Mouse (Mus musculus) hindbrain, embryonic 16.5 days (tissue): Measurements from ENCODE around the gene Rnf11. TPM values are rescaled to one million over a fixed set of nuclear protein-coding genes. Genes with fewer than 3 reads are reported as not detected.
"Not testable (repeated sequence)": the region's sequence is repeated elsewhere in the genome, so short reads cannot be mapped to it uniquely, and the experiment has no call there.

Experiments used
- ATAC-seq: fragments of 200-750 bp; cut with Nextera tagmentation; 2 replicates; pipeline ENCODE4 v1.8.0; 2017; ENCODE audit warnings: moderate TSS enrichment, moderate library complexity
- H3K27ac ChIP-seq: fragments of 300-500 bp; sonication (generic); 2 replicates; pipeline ENCODE4 v1.5.1; 2014; ENCODE audit warnings: low read depth, mild to moderate bottlenecking, control low read depth, low read length, moderate library complexity
- H3K27me3 ChIP-seq: fragments of 300-500 bp; sonication (generic); replicated peaks from 2 replicates; pipeline ENCODE4 v1.6.1; 2014; ENCODE audit warnings: low read length; ENCODE audit not compliant: control insufficient read depth, insufficient read depth
- H3K36me3 ChIP-seq: fragments of 300-500 bp; sonication (generic); 2 replicates; pipeline ENCODE4 v1.6.1; 2014; ENCODE audit warnings: mild to moderate bottlenecking, low read length, moderate library complexity, mixed read lengths; ENCODE audit not compliant: control insufficient read depth, insufficient read depth
- H3K4me1 ChIP-seq: fragments of 300-500 bp; sonication (generic); 2 replicates; pipeline ENCODE4 v1.6.1; 2014; ENCODE audit warnings: low read depth, low read length; ENCODE audit not compliant: control insufficient read depth, insufficient read depth
- H3K4me2 ChIP-seq: fragments of 300-500 bp; sonication (generic); 2 replicates; pipeline ENCODE4 v1.6.1; 2014; ENCODE audit warnings: mild to moderate bottlenecking, low read length, control low read depth, moderate library complexity
- H3K4me3 ChIP-seq: fragments of 300-500 bp; sonication (generic); 2 replicates; pipeline ENCODE4 v1.5.1; 2014; ENCODE audit warnings: mild to moderate bottlenecking, low read length, control low read depth, moderate library complexity
- H3K9ac ChIP-seq: fragments of 300-500 bp; sonication (generic); 2 replicates; pipeline ENCODE4 v1.6.1; 2014; ENCODE audit warnings: low read depth, mild to moderate bottlenecking, control low read depth, low read length, moderate library complexity
- H3K9me3 ChIP-seq: fragments of 300-500 bp; sonication (generic); 2 replicates; pipeline ENCODE4 v1.6.1; 2014; ENCODE audit warnings: mild to moderate bottlenecking, low read length, moderate library complexity; ENCODE audit not compliant: control insufficient read depth
- WGBS: fragments of 180-500 bp; shearing (Covaris S2); extraction: QIAGEN DNeasy Blood & Tissue Kit; methylation state at CpG from one replicate; pipeline ENCODE4 v1.1.7; 2014; 5-methylcytosine and 5-hydroxymethylcytosine counted together
- polyA plus RNA-seq: library from polyadenylated mRNA; unstranded; fragments of >200 nt; fragmentation: Nextera tagmentation; extraction: Ambion mirVana; gene quantifications from 2 replicates; pipeline ENCODE4 v1.2.1, GENCODE M21; 2015

The Rnf11 gene
- polyA plus RNA-seq, 1 experiment from 2014 or later = 60.3 TPM

GRCm38 (mm10) chr4:109407701-109408485 lies 76.6 kb downstream of the Rnf11 start:
- Histone ChIP-seq H3K9me3 (no peaks in the 10 kb centered on the region), H3K27ac (no peak overlapping the region), H3K36me3 (no peaks in the 10 kb centered on the region), H3K9ac (no peak overlapping the region), H3K4me3 (no peak overlapping the region), H3K27me3 (no peaks in the 10 kb centered on the region), H3K4me2 (peak overlapping the region; percentile 91; the same call in 1 of the 2 replicates), H3K4me1 (peaks cover 10% of the 10 kb centered on the region)
- no peak for ATAC-seq
- WGBS = 75% methylated on average over 9 of the region's 9 CpGs

- H3K36me3 ChIP-seq = no peaks in the 10 kb centered on the region
- no peak overlapping the region for H3K27ac ChIP-seq
- H3K9me3 ChIP-seq = no peaks in the 10 kb centered on the region
- peak; percentile 34; the same call in 1 of the 2 replicates for ATAC-seq
- H3K4me1 ChIP-seq = peaks cover 10% of the 10 kb centered on the region
- 6% methylated on average over 9 of the region's 24 CpGs for WGBS
- H3K4me3 ChIP-seq = peak overlapping the region; percentile 58
- H3K9ac ChIP-seq = peak overlapping the region; percentile 86
- no peaks in the 10 kb centered on the region for H3K27me3 ChIP-seq
- peak overlapping the region; percentile 91 for H3K4me2 ChIP-seq
These were observed 77.4 kb downstream of the Rnf11 start for GRCm38 (mm10) chr4:109407176-109407520.

DNA sequence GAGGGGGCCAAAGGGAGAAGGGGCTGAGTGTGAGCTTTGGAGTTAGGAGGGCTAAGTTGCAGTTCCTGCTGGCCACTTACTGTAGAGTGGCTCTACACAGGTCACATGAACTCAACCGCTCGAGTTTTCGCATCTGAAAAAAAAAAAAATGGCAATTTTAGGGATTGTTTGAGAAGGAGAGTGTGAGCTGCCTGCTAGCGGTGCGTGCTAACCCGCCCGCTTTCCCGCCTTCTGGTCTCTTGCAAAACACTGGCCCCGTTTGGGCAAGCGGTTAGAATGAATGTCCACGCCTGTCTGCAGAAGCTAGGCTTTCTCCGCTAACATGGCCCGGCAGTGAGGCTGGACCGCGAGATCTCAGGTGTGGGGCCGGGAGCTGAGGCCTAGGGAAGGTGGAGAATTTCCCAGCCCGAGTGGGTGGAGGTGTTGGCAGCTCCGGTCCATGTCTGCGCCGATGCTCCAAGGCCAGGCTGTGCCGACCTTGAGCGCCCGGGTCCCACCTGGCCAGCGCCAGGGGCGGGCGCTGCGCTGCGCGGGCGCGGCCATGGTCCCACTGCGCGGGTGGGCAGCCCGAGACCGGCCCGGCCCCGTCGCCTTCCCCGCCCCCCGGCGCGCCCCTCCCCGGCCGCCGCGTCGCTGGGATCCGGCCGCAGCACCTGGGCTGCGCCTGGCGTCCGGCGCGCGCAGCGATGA lies 77.9 kb downstream of the Rnf11 start, which contains the start of gene Ttc39a:
Ttc39a (plus strand) TSS at position 138 of the 690 bp plus-strand sequence.
- Histone ChIP-seq H3K4me2 (peak within 1 kb of the TSS; percentile 91), H3K4me3 (peak within 1 kb of the TSS; percentile 58), H3K27ac (peak within 1 kb of the TSS; percentile 16), H3K36me3 (no peaks in the 10 kb centered on the region), H3K27me3 (no peaks in the 10 kb centered on the region), H3K9ac (peak within 1 kb of the TSS; percentile 86), H3K9me3 (no peaks in the 10 kb centered on the region), H3K4me1 (peaks cover 10% of the 10 kb centered on the region)
- peak; percentile 79 for ATAC-seq
- WGBS = 0% methylated on average over 33 of the region's 56 CpGs

GRCm38 (mm10) chr4:109406054-109406485 lies 78.5 kb downstream of the Rnf11 start:
- H3K9me3 ChIP-seq = no peaks in the 10 kb centered on the region
- peak overlapping the region; percentile 16 for H3K27ac ChIP-seq
- WGBS = 11% methylated on average over 3 of the region's 3 CpGs
- peak overlapping the region; percentile 58 for H3K4me3 ChIP-seq
- no peaks in the 10 kb centered on the region for H3K27me3 ChIP-seq
- H3K4me2 ChIP-seq = peak overlapping the region; percentile 91
- no peaks in the 10 kb centered on the region for H3K36me3 ChIP-seq
- H3K4me1 ChIP-seq = peaks cover 10% of the 10 kb centered on the region
- peak; percentile 74 for ATAC-seq
- H3K9ac ChIP-seq = peak overlapping the region; percentile 86

DNA sequence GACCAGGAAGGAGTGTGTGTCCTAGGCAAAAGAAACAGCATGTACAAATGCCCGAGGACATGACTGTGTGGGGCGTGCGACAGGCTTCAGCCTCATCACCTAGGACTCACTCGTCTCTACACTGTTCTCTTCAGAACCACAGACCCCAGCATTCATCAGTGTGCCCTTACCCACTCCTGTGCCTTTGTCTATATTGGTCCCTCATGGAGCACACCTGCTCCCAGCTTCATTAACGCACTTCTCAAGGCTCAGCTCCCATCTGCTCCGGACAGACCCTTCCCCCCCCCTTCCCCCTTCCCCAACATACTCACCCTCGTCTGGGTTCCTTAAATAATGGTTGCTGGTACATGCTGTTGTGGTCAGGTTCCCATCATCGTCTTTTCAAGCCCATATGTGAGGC lies 79.1 kb downstream of the Rnf11 start:
- Histone ChIP-seq H3K4me1 (peaks cover 10% of the 10 kb centered on the region), H3K9me3 (no peaks in the 10 kb centered on the region), H3K4me3 (no peak overlapping the region), H3K9ac (no peak overlapping the region), H3K27me3 (no peaks in the 10 kb centered on the region), H3K36me3 (no peaks in the 10 kb centered on the region), H3K27ac (no peak overlapping the region), H3K4me2 (peak overlapping the region; percentile 91; the same call in 1 of the 2 replicates)
- no peak for ATAC-seq
- 44% methylated on average over 8 of the region's 8 CpGs for WGBS

DNA sequence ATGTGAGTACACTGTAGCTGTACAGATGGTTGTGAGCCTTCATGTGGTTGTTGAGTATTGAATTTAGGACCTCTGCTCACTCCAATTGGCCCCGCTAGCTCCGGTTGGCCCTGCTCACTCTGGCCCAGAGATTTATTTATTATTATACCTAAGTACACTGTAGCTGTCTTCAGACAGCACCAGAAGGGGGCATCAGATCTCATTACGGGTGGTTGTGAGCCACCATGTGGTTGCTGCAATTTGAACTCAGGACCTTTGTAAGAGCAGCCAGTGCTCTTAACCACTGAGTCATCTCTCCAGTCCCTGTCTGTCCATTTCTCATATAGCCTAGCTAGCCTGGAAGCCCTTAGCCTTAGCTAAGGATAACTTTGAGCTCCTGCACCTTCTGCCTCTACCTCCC lies 79.6 kb downstream of the Rnf11 start:
- not testable (repeated sequence) for H3K4me3 ChIP-seq, H3K9me3 ChIP-seq, ATAC-seq, H3K27me3 ChIP-seq, H3K9ac ChIP-seq, H3K4me2 ChIP-seq, H3K27ac ChIP-seq, H3K36me3 ChIP-seq
- WGBS = 86% methylated on average over 3 of the region's 3 CpGs
- H3K4me1 ChIP-seq = peaks cover 10% of the 10 kb centered on the region

GRCm38 (mm10) chr4:109401176-109401689 lies 83.3 kb downstream of the Rnf11 start:
- WGBS = 72% methylated on average over 5 of the region's 5 CpGs
- Histone ChIP-seq H3K36me3 (no peaks in the 10 kb centered on the region), H3K4me2 (no peak overlapping the region), H3K27ac (no peak overlapping the region), H3K27me3 (no peaks in the 10 kb centered on the region), H3K9ac (no peak overlapping the region), H3K4me1 (peaks cover 6% of the 10 kb centered on the region), H3K4me3 (no peak overlapping the region), H3K9me3 (no peaks in the 10 kb centered on the region)
- no peak for ATAC-seq
